ENCODE assay signal across 18 mouse cellular contexts in genomic region chr10:13119300-13119699, GRCm38 (mm10). TPM values are rescaled to one million over a fixed set of nuclear protein-coding genes. Genes with fewer than 3 reads are reported as not detected.
DNase-seq lines count a peak whose midpoint lies in the region; ATAC-seq and TF ChIP-seq lines count a peak whose summit lies in the region.
"Had no signal": no experiment of that assay in that cellular context is flagged by ENCODE, and none has a peak within 500 bp of the region (broad histone marks: within the 10 kb centered on the region; RNA-seq: fewer than 3 reads in every experiment).

No protein-coding gene starts in this region.

- DNase-seq in heart, adult 9 months (ENCODE audit: low spot score in 2 of 2) = no peak
- peak; percentile 26 for DNase-seq in kidney, postnatal 0 days (ENCODE audit: low spot score)
- DNase-seq in kidney, adult 8-10 months = no peak
- DNase-seq in embryonic facial prominence, embryonic 11.5 days (ENCODE audit: low spot score) = no peak
- DNase-seq in hindbrain, postnatal 0 days (ENCODE audit: low spot score) = no peak
- no peak for DNase-seq in gastrocnemius, adult 18-20 months (ENCODE audit: low spot score)
- DNase-seq: cerebellum, postnatal 36 days; gastrocnemius, postnatal 36 days; thymus, postnatal 25 days had no signal

- H3K27me3 ChIP-seq in heart, embryonic 15.5 days = no peaks in the 10 kb centered on the region
- no peaks in the 10 kb centered on the region for H3K27me3 ChIP-seq in kidney, postnatal 0 days (ENCODE audit: insufficient read depth, low read length)
- no peaks in the 10 kb centered on the region for H3K27me3 ChIP-seq in embryonic facial prominence, embryonic 11.5 days (ENCODE audit: control insufficient read depth, insufficient read depth, low read length)
- H3K27me3 ChIP-seq in hindbrain, postnatal 0 days (ENCODE audit: insufficient read depth, low read length) = no peaks in the 10 kb centered on the region
- H3K27me3 ChIP-seq: embryonic facial prominence, embryonic 15.5 days; limb, embryonic 15.5 days; midbrain, embryonic 12.5 days had no signal

- no peak for ATAC-seq in heart, embryonic 15.5 days (replicated peaks; ENCODE audit: insufficient number of reproducible peaks, insufficient read depth, low FRiP score, low read depth)
- no peak; the same call in 1 of the 2 replicates for ATAC-seq in kidney, postnatal 0 days (replicated peaks; ENCODE audit: low FRiP score, low read depth)
- 0 out of 2 replicates have a peak, but pooled peaks have one; percentile 19 for ATAC-seq in embryonic facial prominence, embryonic 11.5 days (replicated peaks; ENCODE audit: insufficient number of reproducible peaks, low FRiP score, low TSS enrichment, low read depth)
- peak; percentile 24; the same call in 1 of the 2 replicates for ATAC-seq in hindbrain, postnatal 0 days
- ATAC-seq: CD4-positive, CD25-positive, alpha-beta regulatory T cell, adult 4 months; inflammation-experienced regulatory T-cells, adult 6 months had no signal

- TF ChIP-seq CTCF in kidney, postnatal 0 days (IDR thresholded peaks at IDR 0.05; ENCODE audit: low read depth) = no peak
- TF ChIP-seq CTCF in hindbrain, postnatal 0 days (IDR thresholded peaks at IDR 0.05; ENCODE audit: low read depth) = no peak

- 50% methylated on average over 1 of the region's 2 CpGs for WGBS in heart, embryonic 15.5 days
- 28% methylated on average over 2 of the region's 2 CpGs for WGBS in kidney, postnatal 0 days
- 60% methylated on average over 2 of the region's 2 CpGs for WGBS in embryonic facial prominence, embryonic 11.5 days
- 23% methylated on average over 2 of the region's 2 CpGs for WGBS in hindbrain, postnatal 0 days

- no peaks in the 10 kb centered on the region for H3K9me3 ChIP-seq in heart, embryonic 15.5 days (replicated peaks)
- no peaks in the 10 kb centered on the region for H3K9me3 ChIP-seq in kidney, postnatal 0 days (replicated peaks; ENCODE audit: low read length)
- no peaks in the 10 kb centered on the region for H3K9me3 ChIP-seq in embryonic facial prominence, embryonic 11.5 days (replicated peaks; ENCODE audit: control insufficient read depth, low read length)
- no peaks in the 10 kb centered on the region for H3K9me3 ChIP-seq in hindbrain, postnatal 0 days (ENCODE audit: low read length)
- H3K9me3 ChIP-seq: embryonic facial prominence, embryonic 15.5 days; limb, embryonic 15.5 days; midbrain, embryonic 12.5 days had no signal

- no peak overlapping the region for H3K9ac ChIP-seq in heart, embryonic 15.5 days
- no peak overlapping the region for H3K9ac ChIP-seq in kidney, postnatal 0 days (ENCODE audit: low read depth, low read length)
- H3K9ac ChIP-seq in embryonic facial prominence, embryonic 11.5 days (replicated peaks; ENCODE audit: low read length) = no peak overlapping the region
- no peak overlapping the region for H3K9ac ChIP-seq in hindbrain, postnatal 0 days (replicated peaks; ENCODE audit: low read length)
- H3K9ac ChIP-seq: embryonic facial prominence, embryonic 15.5 days; limb, embryonic 15.5 days; midbrain, embryonic 12.5 days had no signal

- peak overlapping the region; percentile 83 for H3K27ac ChIP-seq in heart, embryonic 15.5 days
- no peak overlapping the region for H3K27ac ChIP-seq in kidney, postnatal 0 days
- H3K27ac ChIP-seq in embryonic facial prominence, embryonic 11.5 days (replicated peaks; ENCODE audit: low read depth, low read length) = no peak overlapping the region
- no peak overlapping the region for H3K27ac ChIP-seq in hindbrain, postnatal 0 days
- H3K27ac ChIP-seq: embryonic facial prominence, embryonic 15.5 days; layer of hippocampus, adult 2 months; left cerebral cortex, adult 2 months had no signal

- no peak overlapping the region for H3K4me2 ChIP-seq in heart, embryonic 15.5 days
- H3K4me2 ChIP-seq in kidney, postnatal 0 days (ENCODE audit: low read length) = no peak overlapping the region
- no peak overlapping the region for H3K4me2 ChIP-seq in embryonic facial prominence, embryonic 11.5 days (ENCODE audit: low read depth, low read length)
- H3K4me2 ChIP-seq in hindbrain, postnatal 0 days (ENCODE audit: low read depth, low read length) = no peak overlapping the region
- H3K4me2 ChIP-seq: embryonic facial prominence, embryonic 15.5 days; limb, embryonic 15.5 days; midbrain, embryonic 12.5 days had no signal

- H3K4me3 ChIP-seq in heart, embryonic 15.5 days = no peak overlapping the region
- H3K4me3 ChIP-seq in kidney, postnatal 0 days (replicated peaks; ENCODE audit: low read depth, low read length) = no peak overlapping the region
- H3K4me3 ChIP-seq in embryonic facial prominence, embryonic 11.5 days (ENCODE audit: low read depth, low read length) = no peak overlapping the region
- H3K4me3 ChIP-seq in hindbrain, postnatal 0 days (ENCODE audit: low read length) = no peak overlapping the region
- H3K4me3 ChIP-seq: embryonic facial prominence, embryonic 15.5 days; layer of hippocampus, adult 2 months; left cerebral cortex, adult 2 months; limb, embryonic 15.5 days; midbrain, embryonic 12.5 days had no signal

- peaks cover 40% of the 10 kb centered on the region for H3K4me1 ChIP-seq in heart, embryonic 15.5 days (replicated peaks)
- H3K4me1 ChIP-seq in kidney, postnatal 0 days (replicated peaks; ENCODE audit: insufficient read depth, low read length) = no peaks in the 10 kb centered on the region
- H3K4me1 ChIP-seq in embryonic facial prominence, embryonic 11.5 days (ENCODE audit: control insufficient read depth, insufficient read depth, low read length) = no peaks in the 10 kb centered on the region
- H3K4me1 ChIP-seq in hindbrain, postnatal 0 days (ENCODE audit: insufficient read depth, low read length) = 0 out of 2 replicates have a peak, but pooled peaks cover 4% of the 10 kb centered on the region

- H3K36me3 ChIP-seq in heart, embryonic 15.5 days = 0 out of 2 replicates have a peak, but pooled peaks cover 4% of the 10 kb centered on the region
- 0 out of 2 replicates have a peak, but pooled peaks cover 3% of the 10 kb centered on the region for H3K36me3 ChIP-seq in kidney, postnatal 0 days (ENCODE audit: insufficient read depth, low read length)
- no peaks in the 10 kb centered on the region for H3K36me3 ChIP-seq in embryonic facial prominence, embryonic 11.5 days (replicated peaks; ENCODE audit: control insufficient read depth, insufficient read depth, low read depth, low read length)
- no peaks in the 10 kb centered on the region for H3K36me3 ChIP-seq in hindbrain, postnatal 0 days (ENCODE audit: insufficient read depth, low read length)
- H3K36me3 ChIP-seq: midbrain, embryonic 12.5 days had no signal

RNA-seq across cellular contexts. Expression of gene Zc2hc1b, which starts 58.5 kb away (rescaled TPM):
- polyA plus RNA-seq in heart, embryonic 15.5 days (2015; fragmentation: Nextera tagmentation; extraction: Ambion mirVana) = not detected in 2 replicates
- polyA plus RNA-seq in kidney, postnatal 0 days (2015; fragmentation: Nextera tagmentation; extraction: Ambion mirVana) = not detected in 2 replicates
- not detected in 2 replicates for polyA plus RNA-seq in embryonic facial prominence, embryonic 11.5 days (2014; fragmentation: Nextera tagmentation; extraction: Ambion mirVana)
- total RNA-seq in hindbrain, postnatal 0 days (2014; rRNA removed) = not detected in 2 replicates
- not detected in 2 replicates for polyA plus RNA-seq in hindbrain, postnatal 0 days (2015; fragmentation: Nextera tagmentation; extraction: Ambion mirVana)
- not detected for total RNA-seq in gastrocnemius, adult 18-20 months (2021)
- total RNA-seq: adrenal gland, postnatal 4 days; gastrocnemius, postnatal 36 days; layer of hippocampus, adult 2 months; left cerebral cortex, adult 2 months had no signal
- polyA plus RNA-seq: CD4-positive, CD25-positive, alpha-beta regulatory T cell, adult 4 months; embryonic facial prominence, embryonic 15.5 days; inflammation-experienced regulatory T-cells, adult 6 months; limb, embryonic 15.5 days; midbrain, embryonic 12.5 days had no signal

RNA-seq across cellular contexts. Expression of gene Plagl1, which starts 59.0 kb away (rescaled TPM):
- 165 and 200 TPM in 2 replicates for polyA plus RNA-seq in heart, embryonic 15.5 days (2015; fragmentation: Nextera tagmentation; extraction: Ambion mirVana)
- 44.2 and 52.2 TPM in 2 replicates for polyA plus RNA-seq in kidney, postnatal 0 days (2015; fragmentation: Nextera tagmentation; extraction: Ambion mirVana)
- 136 and 141 TPM in 2 replicates for polyA plus RNA-seq in embryonic facial prominence, embryonic 11.5 days (2014; fragmentation: Nextera tagmentation; extraction: Ambion mirVana)
- 88.2 and 112 TPM in 2 replicates for total RNA-seq in hindbrain, postnatal 0 days (2014; rRNA removed)
- polyA plus RNA-seq in hindbrain, postnatal 0 days (2015; fragmentation: Nextera tagmentation; extraction: Ambion mirVana) = 16.6 and 19.8 TPM in 2 replicates
- total RNA-seq in gastrocnemius, adult 18-20 months (2021) = 1 to 10 TPM in 1 of 2 experiments, under 1 TPM in 1; 0.88 to 1.1 TPM

Comparison
In these comparisons a context has a peak if more than half of its experiments do, and no peak if none do; other contexts are left out.
1. ATAC-seq: peak in embryonic facial prominence, embryonic 11.5 days (single experiment) and hindbrain, postnatal 0 days (single experiment); none in heart, embryonic 15.5 days (single experiment) and kidney, postnatal 0 days (single experiment).